Mouse (Mus musculus) thymus, adult 2 months (tissue): ENCODE results near the gene Aloxe3. TPM values are rescaled to one million over a fixed set of nuclear protein-coding genes. Genes with fewer than 3 reads are reported as not detected.
A peak's percentile ranks its signal among the peaks of the same experiment; 100 is the strongest.

ENCODE experiments used
- DNase-seq: peaks from one replicate; pipeline ENCODE4 v3.0.0; 2021
- H3K27ac ChIP-seq: fragments of 200-500 bp; 2 replicates; pipeline ENCODE4 v1.5.1; 2012; ENCODE audit warnings: low read length, control low read depth; ENCODE audit not compliant: control insufficient read depth, insufficient read depth
- H3K27me3 ChIP-seq: fragments of 200-500 bp; 2 replicates; pipeline ENCODE4 v1.6.1; 2012; ENCODE audit warnings: mild to moderate bottlenecking, low read length, moderate library complexity, mixed read lengths; ENCODE audit not compliant: control insufficient read depth, insufficient read depth
- H3K36me3 ChIP-seq: fragments of 200-500 bp; 2 replicates; pipeline ENCODE4 v1.6.1; 2012; ENCODE audit warnings: mild to moderate bottlenecking, low read length, moderate library complexity; ENCODE audit not compliant: control insufficient read depth, insufficient read depth
- H3K4me1 ChIP-seq: fragments of 200-500 bp; replicated peaks from 2 replicates; pipeline ENCODE4 v1.6.1; 2012; ENCODE audit warnings: low read length; ENCODE audit not compliant: control insufficient read depth, insufficient read depth
- H3K4me3 ChIP-seq: fragments of 200-500 bp; 2 replicates; pipeline ENCODE4 v1.5.1; 2012; ENCODE audit warnings: mild to moderate bottlenecking, low read length, control low read depth, moderate library complexity; ENCODE audit not compliant: control insufficient read depth, insufficient read depth
- CTCF ChIP-seq: fragments of 200-500 bp; IDR thresholded peaks from 2 replicates; pipeline ENCODE4 v1.5.1; 2012; ENCODE audit warnings: mild to moderate bottlenecking, control low read depth, low read length, moderate library complexity, borderline replicate concordance; ENCODE audit not compliant: control insufficient read depth, poor library complexity, insufficient read depth; ENCODE audit errors: extremely low read depth
- POLR2A ChIP-seq: fragments of 200-500 bp; IDR thresholded peaks from 2 replicates; pipeline ENCODE4 v1.6.1; 2012; ENCODE audit warnings: mild to moderate bottlenecking, low read length, control low read depth, moderate library complexity; ENCODE audit not compliant: control insufficient read depth, poor library complexity, insufficient read depth; ENCODE audit errors: extremely low read depth
- WGBS: fragments of 180-500 bp; shearing (Covaris S2); methylation state at CpG from one replicate; pipeline ENCODE4 v1.1.7; 2018; 5-methylcytosine and 5-hydroxymethylcytosine counted together
- polyA plus RNA-seq: library from polyadenylated mRNA; depleted of rRNA; stranded (reverse); fragments of >200 nt; gene quantifications from 2 replicates; pipeline ENCODE4 v1.2.3, GENCODE M21; 2012

Aloxe3 gene
- polyA plus RNA-seq, 1 experiment, result 2.0 TPM

GRCm38 (mm10) chr11:69124498-69124847 is 1.2 kb upstream of the Aloxe3 start:
- peaks cover 36% of the 10 kb centered on the region for H3K4me1 ChIP-seq
- H3K27ac ChIP-seq, result no peak overlapping the region
- 0% methylated on average over 3 of the region's 3 CpGs for WGBS
- H3K4me3 ChIP-seq, result no peak overlapping the region
- no peaks in the 10 kb centered on the region for H3K36me3 ChIP-seq
- peaks cover 13% of the 10 kb centered on the region for H3K27me3 ChIP-seq
- DNase-seq, result peak; percentile 64
- TF ChIP-seq POLR2A (no peak), CTCF (no peak)

- Histone ChIP-seq H3K4me3 (peak overlapping the region; percentile 67), H3K4me1 (peaks cover 33% of the 10 kb centered on the region), H3K27ac (peak overlapping the region; percentile 74), H3K27me3 (peaks cover 13% of the 10 kb centered on the region), H3K36me3 (no peaks in the 10 kb centered on the region)
- under 1% methylated on average over 24 of the region's 24 CpGs for WGBS
- DNase-seq, result peak; percentile 80
- TF ChIP-seq POLR2A (no peak), CTCF (no peak)
These were observed 450 bp upstream of the Aloxe3 start for GRCm38 (mm10) chr11:69125041-69125851.

DNA sequence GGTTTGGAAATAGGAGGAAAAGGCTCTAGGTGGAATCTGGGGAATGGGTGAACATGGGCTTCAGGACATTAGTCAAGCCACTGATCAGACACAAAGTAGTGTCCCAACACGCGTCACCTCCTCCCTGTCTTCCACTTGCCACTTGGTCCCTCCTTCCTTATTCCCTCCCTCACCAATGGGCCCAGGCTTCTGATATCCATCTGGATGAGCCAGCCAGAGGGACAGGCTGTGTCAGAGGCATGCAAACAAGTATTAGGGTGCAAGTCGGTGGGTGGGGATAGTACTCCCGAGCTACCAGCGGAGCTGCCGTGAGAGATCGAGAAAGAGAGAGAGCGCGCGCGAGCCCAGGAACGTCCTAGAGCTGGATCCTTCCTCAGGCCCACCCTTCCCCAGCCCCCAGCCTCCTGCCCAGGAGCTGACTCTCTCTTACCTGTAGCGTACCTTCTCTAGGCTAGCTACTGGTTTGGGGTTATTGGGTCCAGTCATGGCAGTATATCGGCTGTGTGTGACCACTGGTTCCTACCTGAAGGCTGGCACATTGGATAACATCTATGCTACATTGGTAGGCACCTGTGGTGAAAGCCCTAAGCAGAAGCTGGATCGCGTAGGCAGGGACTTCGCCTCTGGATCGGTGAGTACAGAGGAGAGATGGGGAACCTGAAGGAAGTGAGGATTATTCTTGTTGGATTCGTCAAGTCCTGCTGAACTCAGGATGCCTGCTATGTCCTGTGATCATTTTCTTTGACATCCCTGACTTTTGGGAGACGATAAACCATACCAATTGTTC is 416 bp downstream of the Aloxe3 start:
- Histone ChIP-seq H3K4me3 (peak overlapping the region; percentile 67), H3K27me3 (peaks cover 10% of the 10 kb centered on the region), H3K36me3 (no peaks in the 10 kb centered on the region), H3K4me1 (peaks cover 25% of the 10 kb centered on the region), H3K27ac (no peak overlapping the region)
- no peak for DNase-seq
- TF ChIP-seq CTCF (no peak), POLR2A (no peak)
- 10% methylated on average over 20 of the region's 20 CpGs for WGBS

GRCm38 (mm10) chr11:69126706-69127095 is 1.0 kb downstream of the Aloxe3 start:
- TF ChIP-seq POLR2A (no peak), CTCF (no peak)
- WGBS, result 77% methylated on average over 2 of the region's 2 CpGs
- peaks cover 19% of the 10 kb centered on the region for H3K4me1 ChIP-seq
- DNase-seq, result no peak
- no peak overlapping the region for H3K4me3 ChIP-seq
- peaks cover 6% of the 10 kb centered on the region for H3K27me3 ChIP-seq
- no peaks in the 10 kb centered on the region for H3K36me3 ChIP-seq
- H3K27ac ChIP-seq, result no peak overlapping the region

- TF ChIP-seq POLR2A, result no peak
- TF ChIP-seq CTCF, result no peak
- H3K36me3 ChIP-seq, result no peaks in the 10 kb centered on the region
- WGBS, result 75% methylated on average over 8 of the region's 8 CpGs
- no peak for DNase-seq
- H3K27ac ChIP-seq, result no peak overlapping the region
- H3K4me1 ChIP-seq, result peaks cover 12% of the 10 kb centered on the region
- no peak overlapping the region for H3K4me3 ChIP-seq
- no peaks in the 10 kb centered on the region for H3K27me3 ChIP-seq
These were observed 2.9 kb downstream of the Aloxe3 start for GRCm38 (mm10) chr11:69128426-69129122.

DNA sequence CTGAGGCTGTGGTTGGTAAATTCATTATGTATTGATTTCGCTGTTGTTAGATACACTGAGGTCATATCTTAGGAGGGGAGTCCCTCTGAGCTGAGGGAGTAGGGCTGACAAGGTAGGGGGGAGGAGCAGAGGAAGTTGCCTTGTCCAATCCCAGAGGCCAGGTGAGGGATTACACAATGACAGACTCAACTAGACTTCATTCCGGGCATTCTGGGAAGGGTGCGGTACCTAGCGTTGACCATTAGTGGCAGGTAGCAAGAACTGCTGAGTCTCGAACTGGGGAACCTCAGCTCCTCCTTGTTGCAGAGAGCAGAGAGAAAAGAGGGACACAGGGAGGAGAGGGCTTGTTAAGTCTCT is 7.8 kb downstream of the Aloxe3 start:
- no peaks in the 10 kb centered on the region for H3K27me3 ChIP-seq
- peaks cover 11% of the 10 kb centered on the region for H3K4me1 ChIP-seq
- no peak for DNase-seq
- no peak overlapping the region for H3K4me3 ChIP-seq
- no peak overlapping the region for H3K27ac ChIP-seq
- 77% methylated on average over 5 of the region's 5 CpGs for WGBS
- TF ChIP-seq CTCF (no peak), POLR2A (no peak)
- H3K36me3 ChIP-seq, result no peaks in the 10 kb centered on the region
